Mouse (Mus musculus): ENCODE data around the gene Trpm3. TPM values are rescaled to one million over a fixed set of nuclear protein-coding genes. Genes with fewer than 3 reads are reported as not detected.

Gene Trpm3
- polyA plus RNA-seq, 1 experiment from 2014 or later, result 48.4 TPM

DNA sequence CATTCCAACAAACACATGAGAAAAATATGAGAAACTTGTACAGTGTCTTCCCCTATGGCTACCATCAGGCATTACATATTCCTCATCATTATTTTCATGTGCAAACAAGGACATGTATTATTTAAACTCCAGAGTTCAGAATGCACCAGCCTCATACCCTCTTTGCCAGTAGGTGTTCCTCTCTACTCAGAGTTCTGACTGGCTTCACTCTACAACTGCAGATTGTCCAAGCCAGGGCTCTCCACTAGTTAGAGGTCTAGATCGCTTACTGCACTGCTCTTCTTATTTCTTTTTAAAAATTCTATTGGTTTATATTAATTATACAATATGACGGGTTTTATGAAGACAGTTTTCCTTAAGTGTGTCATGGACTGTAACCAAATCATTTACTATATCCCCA, 498.9 kb downstream of the Trpm3 start:
- Histone ChIP-seq H3K4me1 (replicated peaks; ENCODE audit: control insufficient read depth, insufficient read depth, low read length) (no peaks in the 10 kb centered on the region), H3K27ac (no peak overlapping the region), H3K9me3 (ENCODE audit: control insufficient read depth, low read length) (no peaks in the 10 kb centered on the region), H3K4me2 (replicated peaks) (no peak overlapping the region), H3K36me3 (replicated peaks; ENCODE audit: control insufficient read depth, insufficient read depth) (no peaks in the 10 kb centered on the region), H3K4me3 (replicated peaks; ENCODE audit: low read length) (no peak overlapping the region), H3K27me3 (ENCODE audit: control insufficient read depth, insufficient read depth, low read length) (no peaks in the 10 kb centered on the region), H3K9ac (no peak overlapping the region)
- 89% methylated on average over 2 of the region's 2 CpGs for WGBS
- DNase-seq (ENCODE audit: low spot score) (no peak), ATAC-seq (ENCODE audit: low FRiP score) (no peak)

DNA sequence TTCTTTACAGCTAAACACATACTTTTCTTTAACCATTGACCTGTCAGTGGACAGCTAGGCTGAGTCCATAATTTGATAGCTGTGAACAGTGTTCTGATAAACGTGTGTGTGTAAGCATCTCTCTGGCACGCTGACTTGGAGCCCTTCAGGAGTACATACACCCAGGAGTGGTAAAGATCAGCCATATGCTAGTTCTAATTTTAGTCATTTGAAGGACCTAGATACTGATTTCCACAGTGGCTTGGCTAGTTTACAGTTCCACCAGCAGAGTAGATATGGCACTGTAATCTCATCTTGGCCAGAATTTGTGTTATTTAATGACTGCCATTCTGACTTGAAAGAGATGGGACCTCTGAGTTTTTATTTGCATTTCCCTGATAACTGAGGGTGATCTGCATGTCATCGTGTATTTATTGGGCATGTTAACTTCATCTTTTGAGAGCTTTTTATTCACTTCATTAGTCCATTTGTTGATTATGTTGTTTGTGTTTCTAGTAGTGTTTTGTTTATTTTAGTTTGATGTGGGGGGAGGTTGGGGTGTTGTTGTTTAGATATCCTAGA, 499.6 kb downstream of the Trpm3 start:
- no peak overlapping the region for H3K9ac ChIP-seq
- DNase-seq (ENCODE audit: low spot score), result no peak
- H3K27ac ChIP-seq, result no peak overlapping the region
- H3K4me1 ChIP-seq (replicated peaks; ENCODE audit: control insufficient read depth, insufficient read depth, low read length), result no peaks in the 10 kb centered on the region
- no peak for ATAC-seq (ENCODE audit: low FRiP score)
- 85% methylated on average over 3 of the region's 3 CpGs for WGBS
- H3K9me3 ChIP-seq (ENCODE audit: control insufficient read depth, low read length), result no peaks in the 10 kb centered on the region
- no peak overlapping the region for H3K4me3 ChIP-seq (replicated peaks; ENCODE audit: low read length)
- no peaks in the 10 kb centered on the region for H3K36me3 ChIP-seq (replicated peaks; ENCODE audit: control insufficient read depth, insufficient read depth)
- no peak overlapping the region for H3K4me2 ChIP-seq (replicated peaks)
- no peaks in the 10 kb centered on the region for H3K27me3 ChIP-seq (ENCODE audit: control insufficient read depth, insufficient read depth, low read length)

DNA sequence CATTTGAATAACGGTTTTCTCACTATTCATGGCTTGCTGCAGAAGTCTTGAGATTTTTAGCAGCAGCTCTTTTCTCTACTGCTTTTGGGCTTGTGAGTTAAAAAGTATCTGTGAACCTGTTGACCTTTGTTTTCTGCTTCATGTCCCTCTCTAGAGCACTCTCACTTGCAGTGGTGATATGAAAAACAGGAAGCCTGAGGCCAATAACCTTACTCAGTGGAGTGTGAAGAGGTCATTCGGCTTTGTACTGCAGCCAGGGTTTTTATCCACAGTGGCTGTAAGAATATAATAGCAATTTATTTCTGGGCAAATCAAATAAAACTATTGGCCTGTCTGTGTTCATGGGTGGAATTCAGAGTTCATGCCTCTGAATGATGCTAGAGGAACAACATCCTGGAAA, 503.3 kb downstream of the Trpm3 start:
- no peak overlapping the region for H3K9ac ChIP-seq
- no peak overlapping the region for H3K27ac ChIP-seq
- H3K4me2 ChIP-seq (replicated peaks), result no peak overlapping the region
- H3K9me3 ChIP-seq (ENCODE audit: control insufficient read depth, low read length), result no peaks in the 10 kb centered on the region
- H3K36me3 ChIP-seq (replicated peaks; ENCODE audit: control insufficient read depth, insufficient read depth), result no peaks in the 10 kb centered on the region
- H3K27me3 ChIP-seq (ENCODE audit: control insufficient read depth, insufficient read depth, low read length), result no peaks in the 10 kb centered on the region
- ATAC-seq (ENCODE audit: low FRiP score), result no peak
- no peaks in the 10 kb centered on the region for H3K4me1 ChIP-seq (replicated peaks; ENCODE audit: control insufficient read depth, insufficient read depth, low read length)
- 20% methylated on average over 2 of the region's 2 CpGs for WGBS
- DNase-seq (ENCODE audit: low spot score), result no peak
- no peak overlapping the region for H3K4me3 ChIP-seq (replicated peaks; ENCODE audit: low read length)

DNA sequence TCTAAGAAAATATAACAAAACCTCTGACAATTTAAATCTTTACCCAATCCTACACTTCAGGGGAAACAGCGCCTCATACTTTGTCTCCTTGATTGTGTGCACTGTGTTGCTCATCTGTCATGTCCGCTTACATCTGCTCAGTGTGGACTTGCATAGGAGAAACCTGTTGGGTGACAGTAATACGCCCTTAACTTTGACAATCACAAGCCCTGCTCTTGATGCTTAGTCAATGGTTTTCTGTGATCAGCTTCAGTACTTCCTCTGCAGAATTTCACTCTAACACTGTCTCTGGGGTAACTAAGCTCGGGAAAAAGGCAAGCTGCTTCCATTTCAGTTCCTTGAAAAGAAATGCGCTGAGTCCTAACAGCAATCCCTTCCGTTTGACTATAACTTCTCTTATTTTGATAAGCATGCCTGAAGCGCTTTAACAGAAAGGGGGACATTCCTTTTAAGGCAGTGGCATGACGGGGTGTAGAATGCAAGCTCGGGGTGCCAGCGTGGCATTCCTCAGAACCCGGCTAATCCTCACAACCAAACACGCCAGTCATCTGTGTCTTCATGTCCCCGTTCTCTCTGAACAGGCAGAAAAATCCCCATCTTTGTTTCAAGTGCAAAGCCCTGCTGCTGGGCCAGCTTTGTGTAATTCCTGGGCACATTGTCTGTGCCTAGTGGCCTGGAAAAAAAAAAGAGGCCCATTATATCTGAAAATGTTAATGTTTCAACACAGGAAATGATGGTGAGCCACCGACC, 517.8 kb downstream of the Trpm3 start:
- H3K4me3 ChIP-seq (replicated peaks; ENCODE audit: low read length), result no peak overlapping the region
- DNase-seq (ENCODE audit: low spot score) (peak; percentile 32), ATAC-seq (ENCODE audit: low FRiP score) (no peak)
- peak overlapping the region; percentile 55 for H3K27ac ChIP-seq
- no peaks in the 10 kb centered on the region for H3K27me3 ChIP-seq (ENCODE audit: control insufficient read depth, insufficient read depth, low read length)
- H3K36me3 ChIP-seq (replicated peaks; ENCODE audit: control insufficient read depth, insufficient read depth), result no peaks in the 10 kb centered on the region
- no peaks in the 10 kb centered on the region for H3K9me3 ChIP-seq (ENCODE audit: control insufficient read depth, low read length)
- WGBS, result 31% methylated on average over 14 of the region's 14 CpGs
- peaks cover 12% of the 10 kb centered on the region for H3K4me1 ChIP-seq (replicated peaks; ENCODE audit: control insufficient read depth, insufficient read depth, low read length)
- H3K9ac ChIP-seq, result no peak overlapping the region
- H3K4me2 ChIP-seq (replicated peaks), result no peak overlapping the region; the same call in 1 of the 2 replicates

DNA sequence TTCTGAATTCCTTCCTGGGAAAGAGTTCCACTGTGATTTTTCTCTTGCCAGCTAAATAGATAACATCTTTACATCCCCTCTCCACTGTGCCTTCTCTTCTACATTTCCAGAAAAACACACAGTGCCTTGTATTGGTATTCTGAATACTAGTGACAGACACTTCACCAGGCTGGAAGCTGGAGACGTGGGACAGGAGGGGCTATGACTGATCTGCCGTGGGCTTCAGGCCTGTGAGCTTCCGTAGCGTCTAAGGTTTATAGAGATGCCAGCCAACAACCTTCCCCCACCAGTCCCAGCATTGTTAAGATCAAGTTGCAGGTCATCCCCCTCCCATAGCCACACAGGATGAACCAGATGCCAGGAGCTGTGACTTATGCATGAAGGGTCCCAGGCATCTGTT, 518.4 kb downstream of the Trpm3 start:
- Histone ChIP-seq H3K9ac (no peak overlapping the region), H3K27ac (peak overlapping the region; percentile 55), H3K9me3 (ENCODE audit: control insufficient read depth, low read length) (no peaks in the 10 kb centered on the region), H3K36me3 (replicated peaks; ENCODE audit: control insufficient read depth, insufficient read depth) (no peaks in the 10 kb centered on the region), H3K27me3 (ENCODE audit: control insufficient read depth, insufficient read depth, low read length) (no peaks in the 10 kb centered on the region), H3K4me2 (replicated peaks) (no peak overlapping the region; the same call in 1 of the 2 replicates), H3K4me1 (replicated peaks; ENCODE audit: control insufficient read depth, insufficient read depth, low read length) (peaks cover 12% of the 10 kb centered on the region), H3K4me3 (replicated peaks; ENCODE audit: low read length) (no peak overlapping the region)
- DNase-seq (ENCODE audit: low spot score) (no peak), ATAC-seq (ENCODE audit: low FRiP score) (no peak)
- WGBS, result 24% methylated on average over 4 of the region's 4 CpGs

DNA sequence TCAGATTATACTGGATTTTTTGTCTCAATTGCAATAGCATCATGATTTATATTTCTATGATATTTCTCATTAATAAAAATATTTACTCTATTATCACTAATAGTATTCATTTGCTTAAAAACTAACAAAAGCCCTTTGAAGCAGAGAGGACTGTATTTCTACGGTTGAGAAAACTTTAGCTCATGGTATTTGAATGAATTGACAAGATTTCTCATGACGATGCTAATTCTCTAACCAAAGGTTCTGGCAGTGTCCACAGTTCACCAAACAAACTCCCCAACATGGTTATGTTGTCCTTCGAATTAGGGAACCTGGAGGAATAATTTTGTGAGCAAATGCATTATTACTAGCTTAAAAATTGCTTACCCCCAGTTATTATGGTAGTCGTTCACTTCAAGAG, 526.6 kb downstream of the Trpm3 start:
- Histone ChIP-seq H3K27me3 (ENCODE audit: control insufficient read depth, insufficient read depth, low read length) (no peaks in the 10 kb centered on the region), H3K36me3 (replicated peaks; ENCODE audit: control insufficient read depth, insufficient read depth) (no peaks in the 10 kb centered on the region), H3K9me3 (ENCODE audit: control insufficient read depth, low read length) (no peaks in the 10 kb centered on the region), H3K27ac (no peak overlapping the region), H3K4me1 (replicated peaks; ENCODE audit: control insufficient read depth, insufficient read depth, low read length) (no peaks in the 10 kb centered on the region), H3K4me3 (replicated peaks; ENCODE audit: low read length) (no peak overlapping the region), H3K4me2 (replicated peaks) (no peak overlapping the region), H3K9ac (no peak overlapping the region)
- DNase-seq (ENCODE audit: low spot score) (no peak), ATAC-seq (ENCODE audit: low FRiP score) (no peak)
- 82% methylated on average over 4 of the region's 4 CpGs for WGBS

DNA sequence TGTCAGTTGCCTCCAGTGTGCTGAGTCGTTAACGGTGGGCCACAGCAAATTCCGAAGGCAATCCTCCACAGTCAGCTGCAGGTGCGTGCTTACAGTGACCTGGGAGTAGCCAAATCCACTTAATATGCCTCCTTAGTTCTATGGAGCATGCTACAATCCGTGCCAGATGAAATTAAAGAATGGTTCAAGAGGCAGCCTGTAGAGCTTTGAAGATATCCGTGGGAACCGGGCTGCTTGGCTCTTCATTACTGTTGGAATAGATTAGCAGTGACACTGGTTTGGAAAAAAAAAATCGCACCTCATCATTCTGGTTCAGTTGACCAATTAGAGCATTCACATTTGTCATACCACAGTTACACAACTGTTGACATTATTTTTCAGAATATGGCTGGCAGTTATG, 531.4 kb downstream of the Trpm3 start:
- H3K36me3 ChIP-seq (replicated peaks; ENCODE audit: control insufficient read depth, insufficient read depth), result no peaks in the 10 kb centered on the region
- H3K27ac ChIP-seq, result no peak overlapping the region
- 82% methylated on average over 8 of the region's 8 CpGs for WGBS
- no peak overlapping the region for H3K9ac ChIP-seq
- H3K4me2 ChIP-seq (replicated peaks), result no peak overlapping the region
- H3K4me3 ChIP-seq (replicated peaks; ENCODE audit: low read length), result no peak overlapping the region
- H3K4me1 ChIP-seq (replicated peaks; ENCODE audit: control insufficient read depth, insufficient read depth, low read length), result no peaks in the 10 kb centered on the region
- no peaks in the 10 kb centered on the region for H3K9me3 ChIP-seq (ENCODE audit: control insufficient read depth, low read length)
- ATAC-seq (ENCODE audit: low FRiP score), result no peak
- H3K27me3 ChIP-seq (ENCODE audit: control insufficient read depth, insufficient read depth, low read length), result no peaks in the 10 kb centered on the region
- DNase-seq (ENCODE audit: low spot score), result no peak

DNA sequence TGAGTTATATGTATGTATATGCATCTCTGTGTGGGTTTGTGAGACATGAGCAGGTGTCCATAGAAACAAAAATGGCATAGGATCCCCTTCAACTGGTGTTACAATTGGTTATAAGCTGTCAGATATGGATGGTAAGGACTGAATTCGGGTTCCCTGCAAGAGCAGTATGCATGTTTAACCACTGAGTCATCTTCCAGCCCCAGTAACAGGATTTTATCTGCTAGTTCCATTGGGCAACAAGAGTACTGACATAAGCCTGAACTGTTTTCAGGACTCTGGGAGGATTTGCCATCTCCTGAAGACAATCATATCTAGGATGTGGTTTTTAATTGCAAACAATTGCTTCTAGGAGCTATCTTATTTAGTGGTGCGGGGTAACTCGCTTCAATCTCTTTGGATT, 534.0 kb downstream of the Trpm3 start:
- DNase-seq (ENCODE audit: low spot score), result no peak
- H3K27me3 ChIP-seq (ENCODE audit: control insufficient read depth, insufficient read depth, low read length), result no peaks in the 10 kb centered on the region
- no peak overlapping the region for H3K9ac ChIP-seq
- H3K36me3 ChIP-seq (replicated peaks; ENCODE audit: control insufficient read depth, insufficient read depth), result no peaks in the 10 kb centered on the region
- no peak overlapping the region for H3K27ac ChIP-seq
- WGBS, result 90% methylated on average over 3 of the region's 3 CpGs
- no peak for ATAC-seq (ENCODE audit: low FRiP score)
- H3K9me3 ChIP-seq (ENCODE audit: control insufficient read depth, low read length), result no peaks in the 10 kb centered on the region
- no peaks in the 10 kb centered on the region for H3K4me1 ChIP-seq (replicated peaks; ENCODE audit: control insufficient read depth, insufficient read depth, low read length)
- no peak overlapping the region for H3K4me3 ChIP-seq (replicated peaks; ENCODE audit: low read length)
- no peak overlapping the region for H3K4me2 ChIP-seq (replicated peaks)

DNA sequence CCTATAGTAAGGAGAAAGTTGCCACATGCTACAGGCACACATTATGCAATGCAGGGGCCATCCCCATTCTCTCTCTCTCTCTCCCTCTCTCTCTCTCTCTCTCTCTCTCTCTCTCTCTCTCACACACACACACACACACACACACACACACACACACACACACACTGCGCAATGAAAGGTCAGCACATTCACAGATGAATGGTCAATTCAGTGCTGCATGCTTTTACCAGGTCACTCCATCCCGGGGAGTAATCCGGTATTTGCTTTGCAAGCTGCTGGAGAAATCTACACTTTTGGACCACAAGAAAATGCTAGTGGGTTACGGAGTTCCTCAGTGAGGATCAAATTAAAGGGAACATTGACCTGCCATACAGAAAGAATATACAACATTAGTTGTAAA, 537.4 kb downstream of the Trpm3 start:
- no peak overlapping the region for H3K9ac ChIP-seq
- no peaks in the 10 kb centered on the region for H3K36me3 ChIP-seq (replicated peaks; ENCODE audit: control insufficient read depth, insufficient read depth)
- WGBS, result 74% methylated on average over 4 of the region's 4 CpGs
- H3K4me2 ChIP-seq (replicated peaks), result no peak overlapping the region
- H3K4me3 ChIP-seq (replicated peaks; ENCODE audit: low read length), result no peak overlapping the region
- no peaks in the 10 kb centered on the region for H3K4me1 ChIP-seq (replicated peaks; ENCODE audit: control insufficient read depth, insufficient read depth, low read length)
- H3K27ac ChIP-seq, result no peak overlapping the region
- no peaks in the 10 kb centered on the region for H3K27me3 ChIP-seq (ENCODE audit: control insufficient read depth, insufficient read depth, low read length)
- no peak for DNase-seq (ENCODE audit: low spot score)
- ATAC-seq (ENCODE audit: low FRiP score), result no peak
- H3K9me3 ChIP-seq (ENCODE audit: control insufficient read depth, low read length), result no peaks in the 10 kb centered on the region
